Mouse (Mus musculus): ENCODE results near the gene Zmat3.

The Zmat3 gene

DNA sequence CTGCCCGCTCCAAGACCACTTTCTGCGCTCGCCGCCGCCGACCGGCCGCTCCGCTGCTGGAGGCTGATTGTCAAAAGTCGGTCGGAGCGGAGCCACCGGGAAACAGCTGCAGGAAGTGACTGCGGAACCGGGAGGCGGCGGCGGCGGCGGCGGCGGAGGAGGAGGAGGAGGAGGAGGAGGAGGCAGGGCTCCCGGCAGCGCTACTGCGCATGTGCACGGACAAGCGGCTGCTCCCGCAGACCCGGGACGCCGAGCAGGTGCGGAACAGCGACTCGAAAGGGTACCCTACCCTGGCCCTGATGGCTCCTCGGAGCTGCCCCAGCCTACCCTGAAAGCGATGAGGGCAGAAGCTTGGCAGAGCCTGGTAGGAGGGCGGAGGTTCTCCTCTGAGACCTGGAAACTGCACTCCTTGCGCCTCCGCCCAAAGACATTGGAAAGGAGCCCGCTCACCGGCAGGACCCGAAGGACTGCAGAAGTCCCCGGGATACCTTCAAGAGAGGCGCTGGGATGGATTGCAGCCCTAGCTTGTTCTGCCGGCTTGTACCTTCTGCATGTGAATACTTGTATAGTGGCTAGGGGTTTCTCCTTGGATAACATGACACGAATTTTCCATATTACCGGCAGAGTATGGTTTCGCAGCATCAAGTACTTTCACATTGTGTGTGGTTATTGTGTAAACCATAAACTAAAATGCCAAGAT lies at the start of gene Zmat3:
Gene Zmat3, minus strand, starts transcription at position 469 of the 700 bp plus-strand sequence.
- DNase-seq (ENCODE audit: low read depth, low spot score), result no peak

DNA sequence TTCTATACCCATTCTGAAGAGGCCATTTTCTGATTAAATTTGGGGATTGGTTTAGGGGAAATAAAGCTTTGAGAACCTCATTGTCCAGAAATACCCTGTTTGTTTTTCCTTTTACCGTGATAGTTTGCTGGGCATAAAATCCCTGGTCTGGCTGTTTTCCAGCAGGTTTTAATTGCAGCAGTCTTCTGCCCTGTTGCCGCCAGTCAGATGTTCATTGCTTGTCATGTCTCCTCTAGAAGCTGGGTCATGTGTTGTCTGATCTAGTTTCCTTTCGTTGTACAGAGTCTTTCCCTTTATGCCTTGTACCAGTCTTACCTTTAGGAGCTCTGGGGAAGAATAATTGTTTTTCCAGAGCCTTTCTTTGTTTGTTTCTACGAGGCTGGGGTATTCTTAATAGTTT lies 48.6 kb upstream of the Zmat3 start:
- no peak for DNase-seq (ENCODE audit: low read depth, low spot score)

GRCm38 (mm10) chr3:32412502-32413044 lies 46.8 kb upstream of the Zmat3 start:
- DNase-seq (ENCODE audit: low read depth, low spot score), result no peak

GRCm38 (mm10) chr3:32408811-32409273 lies 43.0 kb upstream of the Zmat3 start:
- DNase-seq (ENCODE audit: low read depth, low spot score), result no peak

DNA sequence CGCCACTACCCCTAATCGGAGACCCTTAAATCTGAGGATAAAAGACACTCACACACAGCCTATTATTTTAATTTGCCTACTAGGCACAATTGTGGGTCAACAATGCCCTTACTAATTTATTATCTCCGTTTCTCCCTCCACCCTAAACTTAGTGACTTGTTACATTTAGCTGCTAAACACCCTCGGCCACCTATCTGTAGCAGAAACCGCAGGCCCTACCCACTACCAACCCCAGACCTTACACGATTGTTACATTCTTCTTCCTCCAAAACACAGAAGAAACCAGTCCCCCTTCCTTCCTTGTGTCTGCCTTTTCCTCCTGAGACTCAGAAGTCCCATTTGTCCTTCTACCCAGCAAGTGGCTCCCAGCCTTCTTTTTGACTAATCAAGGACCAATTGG lies 41.0 kb upstream of the Zmat3 start:
- no peak for DNase-seq (ENCODE audit: low read depth, low spot score)

- DNase-seq (ENCODE audit: low read depth, low spot score), result no peak
Observed at GRCm38 (mm10) chr3:32405699-32406098, 39.9 kb upstream of the Zmat3 start.

- DNase-seq (ENCODE audit: low read depth, low spot score), result no peak
Observed at GRCm38 (mm10) chr3:32402990-32403885, 37.4 kb upstream of the Zmat3 start.

DNA sequence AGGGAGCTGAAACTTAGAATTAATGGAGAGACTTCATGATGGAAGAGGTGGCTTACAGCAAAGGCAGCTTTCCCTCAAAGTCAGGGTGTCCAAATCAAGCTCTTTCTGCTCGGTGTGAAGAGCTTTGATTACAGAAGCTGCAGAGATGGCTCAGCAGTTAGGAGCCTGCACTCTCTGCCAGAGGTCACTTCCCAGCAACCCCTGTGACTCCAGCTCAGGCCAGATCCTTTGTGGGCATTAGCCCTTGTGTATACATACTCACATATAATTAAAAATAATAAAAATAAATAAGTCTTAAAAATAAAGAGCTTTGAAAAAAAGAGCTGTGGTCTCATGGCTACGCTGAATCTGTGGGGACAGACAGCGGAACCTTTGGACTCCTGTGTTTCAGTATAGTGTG lies 35.8 kb upstream of the Zmat3 start:
- DNase-seq (ENCODE audit: low read depth, low spot score), result no peak

DNA sequence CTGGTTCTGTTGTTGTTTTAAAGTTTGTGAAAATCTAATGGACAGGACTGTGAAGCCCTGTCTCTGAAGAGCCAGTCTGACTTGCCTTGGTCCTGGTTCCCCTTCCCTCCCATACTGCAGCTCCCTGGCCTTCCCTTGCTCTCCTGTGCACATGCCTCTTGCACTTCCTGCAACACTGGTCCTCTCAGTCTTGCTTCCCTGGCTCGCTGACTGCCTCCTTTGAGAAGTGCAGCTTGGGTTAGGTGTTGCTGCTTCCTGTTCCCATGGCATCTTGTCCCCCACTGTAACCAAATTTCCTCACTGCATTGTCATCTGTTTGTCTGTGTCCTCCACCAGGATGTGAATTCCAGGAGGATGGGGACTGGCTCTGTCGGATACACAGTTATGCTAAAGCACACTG lies 34.1 kb upstream of the Zmat3 start:
- DNase-seq (ENCODE audit: low read depth, low spot score), result no peak

DNA sequence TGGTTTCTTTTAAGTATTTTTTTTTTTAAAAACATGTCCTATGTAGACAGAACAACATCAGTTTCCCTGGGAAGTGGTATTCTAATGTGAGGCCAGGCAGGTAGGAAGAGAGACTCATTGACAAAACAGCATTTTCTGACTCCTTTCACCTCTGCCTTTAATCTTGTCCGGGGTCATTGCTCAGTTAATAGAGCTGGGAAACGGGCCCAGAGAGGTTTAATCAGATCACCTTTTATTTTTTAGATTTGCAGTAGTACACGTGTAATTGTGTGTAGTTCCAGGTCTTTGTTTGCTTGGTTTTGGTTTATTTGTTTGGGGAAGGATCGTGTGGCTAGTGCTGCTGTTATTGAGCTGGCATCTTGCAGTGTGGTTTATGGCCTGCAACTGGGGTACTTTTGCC lies 33.6 kb upstream of the Zmat3 start:
- no peak for DNase-seq (ENCODE audit: low read depth, low spot score)

DNA sequence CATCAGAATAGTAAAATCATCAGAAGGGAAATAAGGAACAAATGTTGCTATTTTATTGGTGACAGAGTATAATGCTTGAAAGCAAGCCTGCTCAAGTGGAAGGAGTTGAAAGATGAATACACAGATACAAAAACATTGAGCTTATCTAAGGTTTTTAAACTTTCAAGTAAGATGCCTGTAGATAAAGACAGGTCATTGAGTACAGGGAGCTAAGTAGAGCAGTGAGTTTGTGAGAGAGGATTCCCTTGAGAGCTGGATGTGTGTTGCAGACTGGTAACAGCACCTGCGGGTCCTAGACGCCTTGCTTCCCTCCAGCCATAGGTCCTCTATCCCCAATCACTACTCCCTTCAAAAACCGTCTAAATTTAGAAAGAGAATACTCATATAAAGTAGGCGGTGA lies 32.8 kb upstream of the Zmat3 start:
- DNase-seq (ENCODE audit: low read depth, low spot score), result no peak

DNA sequence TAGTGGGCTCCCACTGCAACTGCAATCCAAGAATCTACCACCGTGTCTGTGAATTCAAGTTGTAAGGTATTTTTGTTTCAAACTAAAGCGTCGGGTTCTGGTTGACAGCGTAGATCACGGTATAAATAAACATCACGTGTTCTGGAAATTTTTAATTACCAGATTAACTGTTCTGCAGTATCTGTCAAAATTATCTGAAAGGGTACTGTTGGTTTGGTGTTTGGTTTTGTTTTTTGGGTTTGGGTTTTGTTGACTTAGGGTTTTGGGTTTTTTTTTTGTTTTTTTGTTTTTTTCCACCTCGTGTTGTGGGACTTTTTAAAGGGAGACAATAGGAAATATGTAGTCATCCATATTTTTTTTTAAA lies 32.3 kb upstream of the Zmat3 start:
- no peak for DNase-seq (ENCODE audit: low read depth, low spot score)

GRCm38 (mm10) chr3:32397461-32398174 lies 31.8 kb upstream of the Zmat3 start, which contains the start of gene Pik3ca:
Gene Pik3ca (plus strand): TSS chr3:32397671.
- peak; percentile 22 for DNase-seq (ENCODE audit: low read depth, low spot score)

- peak; percentile 96 for DNase-seq (ENCODE audit: low read depth, low spot score)
Observed at GRCm38 (mm10) chr3:32396794-32397460, 31.1 kb upstream of the Zmat3 start.

- no peak for DNase-seq (ENCODE audit: low read depth, low spot score)
Observed at GRCm38 (mm10) chr3:32395771-32396551, 30.1 kb upstream of the Zmat3 start.

DNA sequence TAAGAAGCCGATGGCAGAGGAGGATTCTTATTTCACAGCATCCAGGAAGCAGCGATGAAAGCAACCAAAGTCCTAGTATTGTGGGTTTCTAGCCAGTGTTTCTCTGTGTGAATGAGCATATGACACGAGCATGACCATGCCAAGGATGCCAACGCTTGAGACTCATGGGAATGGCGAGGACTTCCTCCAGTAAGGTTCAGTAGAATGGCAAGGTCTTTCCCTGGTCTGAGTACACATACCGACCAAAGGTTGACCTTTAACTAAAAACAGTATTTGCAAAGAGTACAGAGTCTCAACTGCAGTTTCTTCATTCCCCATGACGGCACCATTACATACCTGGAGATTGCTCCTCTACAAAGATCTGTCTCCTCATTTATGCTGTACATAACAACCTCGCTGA lies 28.2 kb upstream of the Zmat3 start:
- DNase-seq (ENCODE audit: low read depth, low spot score), result no peak

DNA sequence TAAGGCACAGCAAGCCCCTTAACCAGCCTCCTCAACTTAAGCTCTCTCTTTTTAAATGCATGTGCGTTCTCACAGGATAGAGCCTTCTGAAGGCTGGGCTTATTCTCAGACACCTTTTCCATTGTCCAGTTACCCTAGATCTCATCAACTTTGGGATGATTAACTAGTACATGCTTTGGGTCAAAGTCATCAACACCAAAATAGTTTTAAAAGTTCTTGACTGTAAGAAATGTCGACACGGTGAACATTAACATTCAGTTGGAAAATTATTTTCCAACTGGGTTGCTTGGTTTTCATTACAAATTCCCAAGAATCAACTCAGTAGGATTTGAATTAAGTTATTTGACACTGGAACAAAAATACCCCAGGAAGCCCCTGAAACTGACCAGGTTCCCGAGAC lies 27.0 kb upstream of the Zmat3 start:
- no peak for DNase-seq (ENCODE audit: low read depth, low spot score)

DNA sequence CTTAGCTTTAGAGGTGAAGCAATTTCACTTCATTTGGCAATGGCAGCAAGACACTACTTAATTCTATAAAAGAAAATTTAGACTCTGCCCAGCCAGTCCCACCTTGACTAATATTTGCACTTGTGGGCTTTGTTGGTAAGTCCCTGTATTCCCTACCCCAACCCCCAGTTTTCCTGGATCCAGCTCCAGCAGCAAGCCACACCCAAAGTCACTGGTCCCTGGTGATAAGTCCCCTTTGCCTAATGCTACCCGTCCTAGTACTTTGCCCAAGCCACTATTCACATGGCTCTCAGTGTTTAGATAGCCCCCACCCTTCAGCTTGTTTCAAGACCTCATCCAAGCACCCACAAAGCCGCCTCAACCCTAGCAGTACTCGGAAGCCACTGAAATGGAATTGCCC lies 15.7 kb upstream of the Zmat3 start:
- no peak for DNase-seq (ENCODE audit: low read depth, low spot score)

DNA sequence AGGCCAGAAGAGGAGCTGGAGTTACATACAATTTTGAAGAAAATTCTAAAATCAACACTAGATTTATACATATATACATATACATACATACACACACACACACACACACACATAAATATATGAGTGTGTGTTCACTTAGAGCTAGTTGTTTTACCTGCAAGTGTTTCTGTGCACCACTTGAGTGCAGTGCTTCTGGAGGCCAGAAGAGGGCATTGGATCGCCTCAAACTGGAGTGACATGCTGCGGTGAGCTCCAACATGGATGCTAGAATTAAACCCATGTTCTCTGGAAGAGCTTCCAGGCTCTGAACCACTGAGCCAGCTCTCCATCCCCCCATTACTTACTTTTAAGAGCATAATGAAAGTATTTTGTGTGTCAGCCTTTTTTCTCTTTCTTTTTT lies 14.1 kb upstream of the Zmat3 start:
- DNase-seq (ENCODE audit: low read depth, low spot score), result no peak

- no peak for DNase-seq (ENCODE audit: low read depth, low spot score)
Observed at GRCm38 (mm10) chr3:32373236-32373635, 7.4 kb upstream of the Zmat3 start.

GRCm38 (mm10) chr3:32372470-32372869 lies 6.7 kb upstream of the Zmat3 start:
- no peak for DNase-seq (ENCODE audit: low read depth, low spot score)

Data from WW6 (cell line).